Mouse (Mus musculus) hindbrain, embryonic 16.5 days (tissue): ENCODE measurements around the gene Gm4763. TPM values are rescaled to one million over a fixed set of nuclear protein-coding genes. Genes with fewer than 3 reads are reported as not detected.
"Not testable (repeated sequence)": the region's sequence is repeated elsewhere in the genome, so short reads cannot be mapped to it uniquely, and the experiment has no call there.

ENCODE experiments used
- ATAC-seq: fragments of 200-750 bp; cut with Nextera tagmentation; 2 replicates; pipeline ENCODE4 v1.8.0; 2017; ENCODE audit warnings: moderate TSS enrichment, moderate library complexity
- H3K27ac ChIP-seq: fragments of 300-500 bp; sonication (generic); 2 replicates; pipeline ENCODE4 v1.5.1; 2014; ENCODE audit warnings: low read depth, mild to moderate bottlenecking, control low read depth, low read length, moderate library complexity
- H3K27me3 ChIP-seq: fragments of 300-500 bp; sonication (generic); replicated peaks from 2 replicates; pipeline ENCODE4 v1.6.1; 2014; ENCODE audit warnings: low read length; ENCODE audit not compliant: control insufficient read depth, insufficient read depth
- H3K36me3 ChIP-seq: fragments of 300-500 bp; sonication (generic); 2 replicates; pipeline ENCODE4 v1.6.1; 2014; ENCODE audit warnings: mild to moderate bottlenecking, low read length, moderate library complexity, mixed read lengths; ENCODE audit not compliant: control insufficient read depth, insufficient read depth
- H3K4me1 ChIP-seq: fragments of 300-500 bp; sonication (generic); 2 replicates; pipeline ENCODE4 v1.6.1; 2014; ENCODE audit warnings: low read depth, low read length; ENCODE audit not compliant: control insufficient read depth, insufficient read depth
- H3K4me2 ChIP-seq: fragments of 300-500 bp; sonication (generic); 2 replicates; pipeline ENCODE4 v1.6.1; 2014; ENCODE audit warnings: mild to moderate bottlenecking, low read length, control low read depth, moderate library complexity
- H3K4me3 ChIP-seq: fragments of 300-500 bp; sonication (generic); 2 replicates; pipeline ENCODE4 v1.5.1; 2014; ENCODE audit warnings: mild to moderate bottlenecking, low read length, control low read depth, moderate library complexity
- H3K9ac ChIP-seq: fragments of 300-500 bp; sonication (generic); 2 replicates; pipeline ENCODE4 v1.6.1; 2014; ENCODE audit warnings: low read depth, mild to moderate bottlenecking, control low read depth, low read length, moderate library complexity
- H3K9me3 ChIP-seq: fragments of 300-500 bp; sonication (generic); 2 replicates; pipeline ENCODE4 v1.6.1; 2014; ENCODE audit warnings: mild to moderate bottlenecking, low read length, moderate library complexity; ENCODE audit not compliant: control insufficient read depth
- WGBS: fragments of 180-500 bp; shearing (Covaris S2); extraction: QIAGEN DNeasy Blood & Tissue Kit; methylation state at CpG from one replicate; pipeline ENCODE4 v1.1.7; 2014; 5-methylcytosine and 5-hydroxymethylcytosine counted together
- polyA plus RNA-seq: library from polyadenylated mRNA; unstranded; fragments of >200 nt; fragmentation: Nextera tagmentation; extraction: Ambion mirVana; gene quantifications from 2 replicates; pipeline ENCODE4 v1.2.1, GENCODE M21; 2015

Gm4763 gene
- polyA plus RNA-seq: not detected in 2 replicates

- H3K9me3 ChIP-seq, H3K36me3 ChIP-seq, ATAC-seq, H3K4me3 ChIP-seq, H3K4me1 ChIP-seq, H3K4me2 ChIP-seq, H3K9ac ChIP-seq, H3K27ac ChIP-seq, H3K27me3 ChIP-seq: not testable (repeated sequence)
- WGBS: 94% methylated on average over 11 of the region's 11 CpGs
Measured at GRCm38 (mm10) chr7:24726808-24727207, at the start of gene Gm4763. Gene Gm4763, minus strand, starts transcription at chr7:24726908.

- WGBS: 75% methylated on average over 2 of the region's 2 CpGs
- no peak overlapping the region for H3K9ac ChIP-seq
- no peak overlapping the region for H3K4me3 ChIP-seq
- H3K27me3 ChIP-seq: no peaks in the 10 kb centered on the region
- ATAC-seq: no peak
- H3K27ac ChIP-seq: no peak overlapping the region
- H3K4me2 ChIP-seq: no peak overlapping the region
- no peaks in the 10 kb centered on the region for H3K4me1 ChIP-seq
- no peaks in the 10 kb centered on the region for H3K36me3 ChIP-seq
- no peaks in the 10 kb centered on the region for H3K9me3 ChIP-seq
Measured at GRCm38 (mm10) chr7:24776145-24776544, 49.4 kb upstream of the Gm4763 start.

GRCm38 (mm10) chr7:24773942-24774535 lies 47.3 kb upstream of the Gm4763 start:
- Histone ChIP-seq H3K27me3 (no peaks in the 10 kb centered on the region), H3K9me3 (no peaks in the 10 kb centered on the region), H3K36me3 (no peaks in the 10 kb centered on the region), H3K9ac (no peak overlapping the region), H3K4me3 (no peak overlapping the region), H3K27ac (no peak overlapping the region), H3K4me2 (no peak overlapping the region), H3K4me1 (no peaks in the 10 kb centered on the region)
- ATAC-seq: no peak
- 58% methylated on average over 3 of the region's 3 CpGs for WGBS

GRCm38 (mm10) chr7:24771361-24771760 lies 44.7 kb upstream of the Gm4763 start:
- ATAC-seq: no peak
- H3K36me3 ChIP-seq: no peaks in the 10 kb centered on the region
- no peak overlapping the region for H3K9ac ChIP-seq
- no peaks in the 10 kb centered on the region for H3K9me3 ChIP-seq
- H3K4me3 ChIP-seq: no peak overlapping the region
- no peaks in the 10 kb centered on the region for H3K4me1 ChIP-seq
- H3K27me3 ChIP-seq: no peaks in the 10 kb centered on the region
- no peak overlapping the region for H3K27ac ChIP-seq
- H3K4me2 ChIP-seq: no peak overlapping the region

GRCm38 (mm10) chr7:24762574-24762973 lies 35.9 kb upstream of the Gm4763 start:
- no peaks in the 10 kb centered on the region for H3K9me3 ChIP-seq
- no peak for ATAC-seq

GRCm38 (mm10) chr7:24761161-24761560 lies 34.5 kb upstream of the Gm4763 start:
- Histone ChIP-seq H3K9me3 (no peaks in the 10 kb centered on the region), H3K4me1 (no peaks in the 10 kb centered on the region), H3K27ac (no peak overlapping the region), H3K36me3 (no peaks in the 10 kb centered on the region), H3K27me3 (no peaks in the 10 kb centered on the region; the same call in 1 of the 2 replicates), H3K4me2 (no peak overlapping the region), H3K9ac (no peak overlapping the region), H3K4me3 (no peak overlapping the region)
- 72% methylated on average over 6 of the region's 6 CpGs for WGBS
- no peak for ATAC-seq

More at GRCm38 (mm10) chr7:24762574-24762973, 35.9 kb upstream of the Gm4763 start:
- Histone ChIP-seq H3K4me1 (no peaks in the 10 kb centered on the region), H3K36me3 (no peaks in the 10 kb centered on the region), H3K4me2 (no peak overlapping the region), H3K27ac (no peak overlapping the region), H3K27me3 (no peaks in the 10 kb centered on the region; the same call in 1 of the 2 replicates), H3K4me3 (no peak overlapping the region), H3K9ac (no peak overlapping the region)
- WGBS: 91% methylated on average over 8 of the region's 8 CpGs

- Histone ChIP-seq H3K4me1 (no peaks in the 10 kb centered on the region), H3K9ac (no peak within 1 kb of the TSS), H3K27me3 (no peaks in the 10 kb centered on the region; the same call in 1 of the 2 replicates), H3K4me2 (no peak within 1 kb of the TSS), H3K4me3 (no peak within 1 kb of the TSS), H3K36me3 (no peaks in the 10 kb centered on the region), H3K27ac (no peak within 1 kb of the TSS), H3K9me3 (no peaks in the 10 kb centered on the region)
- ATAC-seq: no peak
- WGBS: 82% methylated on average over 6 of the region's 6 CpGs
Measured at GRCm38 (mm10) chr7:24760211-24760610, 33.5 kb upstream of the Gm4763 start, which contains the start of gene Cd177. Gene Cd177, minus strand, starts transcription at chr7:24760311.

GRCm38 (mm10) chr7:24758520-24758919 lies 31.8 kb upstream of the Gm4763 start:
- H3K27me3 ChIP-seq: no peaks in the 10 kb centered on the region; the same call in 1 of the 2 replicates
- no peaks in the 10 kb centered on the region for H3K9me3 ChIP-seq
- no peak for ATAC-seq
- no peak overlapping the region for H3K4me3 ChIP-seq
- H3K4me2 ChIP-seq: no peak overlapping the region
- no peaks in the 10 kb centered on the region for H3K36me3 ChIP-seq
- H3K4me1 ChIP-seq: no peaks in the 10 kb centered on the region
- H3K27ac ChIP-seq: no peak overlapping the region
- H3K9ac ChIP-seq: no peak overlapping the region
- 89% methylated on average over 1 of the region's 1 CpGs for WGBS

- no peak overlapping the region for H3K4me2 ChIP-seq
- H3K27ac ChIP-seq: no peak overlapping the region
- H3K4me1 ChIP-seq: no peaks in the 10 kb centered on the region; the same call in 1 of the 2 replicates
- no peaks in the 10 kb centered on the region for H3K9me3 ChIP-seq
- no peaks in the 10 kb centered on the region; the same call in 1 of the 2 replicates for H3K27me3 ChIP-seq
- ATAC-seq: no peak
- H3K36me3 ChIP-seq: no peaks in the 10 kb centered on the region
- H3K4me3 ChIP-seq: no peak overlapping the region
- 83% methylated on average over 5 of the region's 5 CpGs for WGBS
- no peak overlapping the region for H3K9ac ChIP-seq
Measured at GRCm38 (mm10) chr7:24753476-24753875, 26.8 kb upstream of the Gm4763 start.
